Mouse (Mus musculus): Measurements from ENCODE around the gene Hadha.

DNA sequence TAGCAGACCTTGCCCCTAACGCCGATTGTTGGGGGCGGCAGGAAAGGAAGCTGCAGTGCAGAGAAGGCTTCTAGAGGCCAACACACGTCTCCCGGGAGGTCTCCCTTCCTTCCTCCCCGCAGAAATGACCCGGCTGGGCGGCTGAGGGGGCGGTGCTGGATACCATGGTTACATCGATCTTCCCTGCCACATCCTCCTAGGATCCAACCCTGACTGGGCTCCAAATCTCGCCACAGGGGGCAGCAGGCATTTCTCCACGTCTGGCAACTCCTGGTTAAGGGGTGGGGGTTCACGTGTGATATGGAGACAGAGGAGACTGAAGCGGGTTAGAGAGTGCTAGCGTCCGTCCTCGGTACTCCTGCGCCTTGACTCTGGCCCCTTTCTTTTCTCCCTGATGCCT is 43.8 kb downstream of the Hadha start:
- TF ChIP-seq EP300 (optimal IDR thresholded peaks at IDR 0.05): no peak
- peak; percentile 58 for TF ChIP-seq CTCF (IDR thresholded peaks at IDR 0.05; ENCODE audit: low read depth)
